Mouse (Mus musculus) adrenal gland, postnatal 10 days (tissue): ENCODE measurements around the gene Entr1. TPM values are rescaled to one million over a fixed set of nuclear protein-coding genes. Genes with fewer than 3 reads are reported as not detected.
"Not testable (repeated sequence)": the region's sequence is repeated elsewhere in the genome, so short reads cannot be mapped to it uniquely, and the experiment has no call there.

ENCODE experiments used
- DNase-seq: peaks from one replicate; pipeline ENCODE4 v3.0.0; 2021; ENCODE audit warnings: mixed read lengths
- total RNA-seq, 2 experiments: library from RNA; stranded (reverse); gene quantifications; 2 replicates each; pipeline ENCODE4 v1.2.3; 2021

The Entr1 gene
- total RNA-seq, 2 experiments from 2014 or later, result 76.5 to 78.7 TPM

DNA sequence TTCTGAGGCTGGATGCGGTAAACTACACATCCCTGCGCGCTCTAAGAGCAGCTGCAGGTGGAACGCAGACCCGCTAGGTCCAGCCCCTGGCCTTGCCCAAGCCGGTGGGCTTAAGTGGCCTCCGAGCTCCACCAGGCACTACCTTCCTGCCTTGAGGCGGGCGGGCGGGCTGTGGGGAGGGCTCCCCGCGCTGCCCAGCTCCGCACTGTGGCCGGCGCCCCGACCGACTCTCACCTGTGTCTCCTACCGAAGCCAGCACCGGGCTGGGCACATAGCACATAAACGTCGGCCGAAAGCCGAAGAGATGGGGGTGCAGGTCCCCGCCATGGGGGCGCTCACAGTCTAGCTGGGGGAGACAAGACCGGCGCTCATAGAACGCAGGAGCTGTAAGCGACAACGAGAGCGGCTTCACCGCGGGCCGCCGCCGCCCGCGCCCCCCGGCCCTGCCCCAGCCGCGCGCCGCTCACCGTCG, 398 bp downstream of the Entr1 start:
- DNase-seq, result peak; percentile 59

DNA sequence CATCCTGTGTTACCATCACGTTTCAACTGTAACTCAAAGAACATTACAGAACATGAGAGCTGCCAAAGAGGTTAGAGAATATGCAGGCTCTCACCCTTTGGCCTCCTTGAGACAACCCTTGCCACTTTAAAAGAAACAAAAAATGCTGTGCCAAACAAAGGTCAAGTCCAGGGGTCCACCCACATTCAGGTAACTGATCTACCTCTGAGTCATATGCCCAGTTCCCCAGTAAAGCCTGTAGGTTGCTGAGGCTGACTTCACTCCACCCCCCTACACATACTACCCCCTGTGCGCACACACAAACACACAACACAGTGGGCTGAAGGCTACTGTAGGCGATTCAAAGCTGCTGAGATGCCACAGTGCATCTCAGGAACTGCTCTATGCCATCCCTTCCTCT, 1.4 kb downstream of the Entr1 start:
- no peak for DNase-seq

DNA sequence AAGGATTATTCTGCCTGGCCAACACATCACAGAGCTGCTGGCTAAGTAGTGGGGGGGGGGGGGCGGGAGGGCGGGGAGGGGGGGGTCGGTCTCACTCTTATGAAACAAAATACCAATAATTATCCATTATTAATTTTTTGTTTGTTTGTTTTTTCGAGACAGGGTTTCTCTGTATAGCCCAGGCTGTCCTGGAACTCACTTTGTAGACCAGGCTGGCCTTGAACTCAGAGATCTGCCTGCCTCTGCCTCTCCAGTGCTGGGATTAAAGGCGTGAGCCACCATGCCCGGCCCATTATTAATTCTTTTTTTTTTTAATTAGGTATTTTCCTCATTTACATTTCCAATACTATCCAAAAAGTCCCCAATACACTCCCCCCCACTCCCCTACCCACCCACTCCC, 8.2 kb downstream of the Entr1 start:
- not testable (repeated sequence) for DNase-seq

DNA sequence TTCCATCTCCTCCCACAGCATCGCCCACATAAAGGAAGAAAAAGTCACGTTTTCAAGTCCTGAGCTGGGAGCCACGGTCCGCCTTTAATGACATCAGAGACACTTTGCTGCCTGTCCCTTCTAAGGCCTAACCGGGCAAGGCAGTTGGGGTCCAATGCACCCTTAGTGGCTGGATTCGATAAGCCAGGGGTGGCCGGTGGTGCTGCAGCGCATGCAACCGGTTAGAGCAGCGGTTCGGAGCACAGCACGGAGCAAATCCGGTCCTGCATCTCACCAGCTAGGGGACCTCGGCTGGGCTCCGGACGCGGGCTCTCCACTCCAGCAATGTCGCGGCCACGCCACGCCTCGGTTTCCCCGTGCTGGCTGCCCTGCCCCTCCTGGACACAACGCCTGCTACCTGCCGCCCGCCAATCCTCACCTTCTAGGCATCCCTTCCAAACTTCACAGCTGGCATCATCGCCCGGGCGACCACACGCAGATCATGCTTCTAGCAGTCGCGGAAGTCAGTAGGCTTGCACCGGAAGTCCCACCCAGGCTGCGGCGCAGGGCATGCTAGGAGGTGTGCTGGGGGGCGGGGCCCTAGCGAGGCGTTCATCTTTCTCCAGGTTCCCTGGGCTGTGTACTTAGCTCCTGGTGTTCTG, 8.9 kb downstream of the Entr1 start, which contains the start of gene Snapc4:
Snapc4 (minus strand) TSS at position 523 of the 641 bp plus-strand sequence.
- peak; percentile 91 for DNase-seq

DNA sequence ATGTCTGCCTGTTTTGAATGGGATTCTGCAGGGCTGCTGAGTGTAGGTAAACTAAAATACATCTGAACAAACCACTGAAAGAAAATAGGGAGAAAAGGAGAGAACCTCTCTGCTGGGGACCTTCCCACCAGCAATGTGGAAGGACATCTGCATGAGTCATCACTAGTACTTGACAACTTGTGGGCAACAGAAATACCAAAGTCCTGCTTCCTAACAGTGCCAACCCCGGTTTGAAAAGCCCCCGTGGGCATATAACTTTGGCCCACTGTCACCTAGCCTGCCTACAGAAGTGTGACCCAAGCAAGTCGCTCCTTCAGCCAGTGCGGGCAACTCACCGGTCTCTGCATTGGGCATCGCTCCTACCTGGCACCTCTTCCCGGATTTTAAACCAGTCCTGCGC, 16.7 kb downstream of the Entr1 start:
- no peak for DNase-seq

DNA sequence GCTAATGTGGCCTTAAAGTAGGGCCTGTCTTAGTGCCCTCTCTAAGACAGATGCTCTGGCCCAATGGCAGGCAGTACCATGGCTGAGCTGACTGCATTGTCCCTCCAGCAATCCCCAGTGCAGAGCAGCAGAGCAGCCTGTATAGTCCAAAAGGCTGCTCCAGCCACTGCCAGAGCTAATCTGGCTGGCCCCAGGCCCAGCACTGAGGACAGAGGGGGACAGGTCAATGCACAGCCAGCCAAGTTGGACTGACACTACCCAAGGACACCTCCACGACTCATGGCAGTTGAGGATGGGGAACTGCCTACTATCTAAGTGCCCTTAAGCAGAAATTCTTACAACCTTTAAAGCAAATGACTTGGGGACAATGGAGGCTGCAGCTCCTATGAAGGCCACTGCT, 20.5 kb downstream of the Entr1 start:
- peak; percentile 53 for DNase-seq

DNA sequence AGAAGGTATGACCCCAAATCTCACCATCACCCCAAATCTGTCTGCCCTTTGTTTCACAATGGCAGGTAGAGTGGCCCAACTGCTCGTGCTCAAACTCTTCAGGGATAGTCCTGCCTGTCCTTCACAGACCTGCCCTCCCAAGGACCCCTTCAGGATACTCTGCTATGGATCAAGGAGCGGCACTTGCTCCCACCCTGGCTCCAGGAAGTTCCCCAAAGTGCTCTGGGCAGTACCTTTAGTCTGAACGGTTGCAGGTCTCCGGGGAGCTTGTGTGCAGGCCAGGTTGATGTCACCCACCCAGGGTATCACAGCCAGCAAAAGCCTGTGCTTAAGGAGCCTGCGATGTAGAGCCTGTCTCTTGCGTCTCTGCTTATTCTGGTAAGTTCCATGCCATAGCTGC, 21.2 kb downstream of the Entr1 start:
- no peak for DNase-seq

DNA sequence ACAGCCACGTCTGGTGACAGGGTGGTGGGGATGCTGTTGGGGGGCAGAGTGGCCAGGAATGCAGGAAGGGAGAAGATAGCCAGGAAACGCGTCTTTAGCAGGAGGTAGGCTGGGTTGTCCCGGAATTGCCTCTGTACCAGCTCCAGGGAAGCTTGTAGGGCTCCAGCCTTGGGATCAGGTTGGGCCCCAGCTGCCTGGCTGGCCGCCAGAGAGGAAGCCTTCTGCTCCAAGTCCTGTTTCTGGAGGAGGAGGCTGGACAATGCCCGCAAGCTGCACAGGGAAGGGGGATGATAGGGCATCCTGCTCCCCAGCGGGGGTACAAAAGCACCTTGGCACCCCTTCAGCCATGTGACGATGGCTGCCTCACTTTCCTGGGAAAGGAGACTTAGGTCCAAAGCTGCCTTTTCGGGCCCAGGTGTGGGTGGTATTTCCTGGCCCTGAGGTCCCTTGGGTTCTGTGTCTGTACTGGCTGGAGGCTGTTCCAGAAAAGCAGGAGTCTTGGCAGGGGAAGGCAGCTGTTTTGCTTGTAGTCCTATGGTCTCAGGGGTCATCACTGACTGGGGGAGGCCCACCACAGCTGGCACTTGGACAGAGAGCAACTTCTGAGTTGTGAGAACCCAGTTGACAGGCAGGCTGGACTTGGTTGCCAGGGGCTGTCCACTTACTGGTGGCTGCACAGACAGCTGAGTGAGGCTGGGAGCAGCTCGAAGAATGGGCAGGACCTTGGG, 24.2 kb downstream of the Entr1 start:
- DNase-seq, result peak; percentile 90

DNA sequence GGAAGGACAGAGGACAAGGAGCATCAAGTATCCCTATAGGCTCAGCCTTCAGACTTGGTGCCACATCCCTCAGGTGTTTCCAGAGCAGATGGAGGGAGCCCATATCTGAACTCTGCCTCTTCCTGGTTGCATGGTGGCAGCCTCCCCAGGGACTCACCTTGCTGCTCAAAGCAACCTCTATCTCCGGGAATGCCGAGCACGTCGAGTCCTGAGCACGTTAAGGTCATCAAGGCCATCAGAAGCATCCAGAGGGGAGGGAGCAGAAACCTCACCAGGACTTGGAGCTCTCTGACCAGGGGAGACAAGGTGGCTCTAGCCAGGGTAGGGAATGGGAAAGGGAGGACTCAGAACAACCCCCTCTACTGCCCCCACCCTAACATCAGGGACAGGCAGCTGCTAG, 25.6 kb downstream of the Entr1 start:
- DNase-seq, result no peak

DNA sequence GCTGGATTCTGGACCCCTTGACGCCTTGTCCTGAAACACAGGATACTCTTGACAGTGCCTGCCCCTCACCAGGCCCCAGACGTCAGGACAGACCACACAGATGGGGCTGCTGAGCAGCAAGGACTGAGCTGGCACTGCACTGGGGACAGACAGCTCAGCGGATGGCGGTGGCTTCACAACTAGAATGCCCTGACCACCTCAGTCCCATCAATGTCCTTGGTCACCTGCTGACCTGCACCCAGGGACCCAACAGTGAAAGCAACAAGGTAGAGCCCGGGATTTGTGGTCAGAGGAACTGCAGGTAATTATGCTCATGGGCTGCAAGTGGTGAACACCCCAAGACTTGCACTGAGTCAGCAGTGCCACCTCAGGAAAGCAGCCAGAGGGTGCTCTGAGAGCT, 26.1 kb downstream of the Entr1 start:
- DNase-seq, result no peak

DNA sequence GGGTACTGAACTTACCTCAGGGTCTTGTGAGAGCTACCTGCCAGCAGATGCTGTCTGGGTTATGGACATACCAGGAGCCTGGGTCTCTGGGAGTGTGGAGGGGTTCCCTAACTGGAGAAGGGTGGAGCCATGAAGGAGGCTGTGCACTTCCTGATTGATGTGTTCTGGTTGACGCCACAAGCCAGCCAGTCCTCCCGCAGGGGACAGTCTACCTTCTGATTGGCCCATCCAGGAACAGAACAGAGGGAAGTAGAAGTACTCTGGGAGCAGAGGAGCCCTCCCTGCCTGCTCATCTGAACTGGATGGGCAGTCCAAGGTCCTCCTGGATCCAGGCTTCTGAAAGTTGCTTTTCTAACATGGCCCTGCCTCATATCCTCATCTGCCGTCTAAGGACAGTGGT, 28.3 kb downstream of the Entr1 start, which contains the start of gene Card9:
Card9 (minus strand) TSS at position 147 of the 400 bp plus-strand sequence.
- no peak for DNase-seq

DNA sequence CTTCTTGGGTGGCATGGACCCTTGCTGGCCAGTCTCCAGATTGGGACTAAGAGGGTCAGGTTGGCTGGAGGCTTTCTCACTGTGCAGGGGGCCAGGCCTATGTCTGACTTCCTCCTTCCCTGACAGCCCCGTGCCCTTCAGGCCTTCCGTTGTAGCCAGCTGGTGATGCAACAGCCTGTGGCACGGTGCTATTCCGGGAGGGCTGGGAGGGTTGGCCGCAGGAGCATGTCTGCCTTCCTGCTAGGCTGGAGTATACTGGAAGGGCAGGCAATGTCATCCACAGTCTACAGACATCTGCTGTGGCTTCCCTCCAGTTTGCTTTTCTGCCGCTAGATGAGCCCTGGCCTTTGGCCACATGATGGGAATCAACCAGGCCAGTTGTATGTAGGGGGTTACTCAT, 29.1 kb downstream of the Entr1 start:
- no peak for DNase-seq

DNA sequence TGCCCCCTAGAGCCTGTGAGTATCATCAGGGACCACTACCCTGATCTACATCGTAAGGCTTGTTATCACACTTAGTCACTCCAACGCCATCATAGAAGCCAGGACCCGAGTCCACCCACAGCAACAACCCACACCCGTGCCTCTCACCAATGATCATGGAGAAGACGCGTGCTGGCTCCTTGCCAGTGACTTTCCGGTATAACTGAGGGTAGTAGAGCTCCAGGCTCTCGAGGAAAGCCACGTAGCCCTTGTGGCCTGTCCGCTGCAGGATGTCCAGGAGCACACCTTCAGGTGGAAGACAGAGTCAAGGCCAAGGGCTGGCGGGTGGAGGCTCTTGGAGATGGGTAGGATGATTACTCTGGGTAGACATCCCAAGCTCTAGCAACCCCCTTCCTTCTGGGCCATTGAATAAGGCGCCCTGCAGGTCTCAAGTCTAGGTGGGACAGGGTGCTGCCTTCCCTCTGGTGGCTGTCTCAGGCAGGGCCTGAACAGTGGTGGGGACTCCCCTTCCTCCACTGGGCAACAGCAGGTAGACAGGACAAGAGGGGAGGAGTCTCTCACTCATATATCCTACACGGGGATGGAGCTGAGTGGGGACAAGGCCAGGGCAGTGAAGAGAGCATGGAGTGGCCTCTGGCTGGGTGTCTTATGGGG, 30.3 kb downstream of the Entr1 start:
- no peak for DNase-seq

DNA sequence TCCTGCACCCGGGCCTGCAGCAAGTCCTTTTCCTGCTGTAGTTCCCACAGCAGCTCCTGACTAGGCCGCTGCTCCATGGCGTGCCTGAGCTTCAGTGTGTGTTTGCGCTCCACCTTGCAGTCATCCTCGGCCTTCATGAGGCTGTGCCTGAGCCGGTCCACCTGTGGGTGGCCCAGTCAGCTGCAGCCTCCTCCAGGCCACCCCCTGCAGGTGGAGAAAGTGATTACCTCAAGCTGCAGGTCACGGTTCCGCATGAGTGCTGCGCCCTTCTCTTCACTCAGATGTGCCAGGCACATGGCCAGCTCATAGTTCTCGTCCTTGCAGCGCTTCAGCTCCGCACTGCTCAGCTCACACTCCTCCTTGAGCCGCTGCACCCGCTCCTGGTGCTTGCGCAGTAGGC, 31.6 kb downstream of the Entr1 start:
- no peak for DNase-seq

DNA sequence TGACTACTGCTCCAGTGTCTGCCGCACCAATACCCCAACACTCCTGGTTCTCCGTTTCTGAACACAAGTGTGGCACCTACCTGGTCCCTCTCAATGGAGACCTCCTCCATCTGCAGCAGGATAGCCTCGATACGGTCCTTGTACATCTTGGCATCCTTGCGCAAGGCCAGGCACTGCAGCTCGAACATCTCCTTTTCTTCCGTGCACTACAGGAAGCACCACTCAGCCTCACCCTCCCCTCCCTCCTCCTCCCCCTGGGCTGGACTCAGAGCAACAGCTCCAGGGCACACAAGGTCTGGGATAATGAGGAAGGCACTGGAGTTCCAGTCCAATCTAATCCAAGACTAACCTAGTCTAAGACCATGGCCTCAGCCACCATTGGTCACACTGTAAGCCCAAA, 32.4 kb downstream of the Entr1 start:
- DNase-seq, result no peak

DNA sequence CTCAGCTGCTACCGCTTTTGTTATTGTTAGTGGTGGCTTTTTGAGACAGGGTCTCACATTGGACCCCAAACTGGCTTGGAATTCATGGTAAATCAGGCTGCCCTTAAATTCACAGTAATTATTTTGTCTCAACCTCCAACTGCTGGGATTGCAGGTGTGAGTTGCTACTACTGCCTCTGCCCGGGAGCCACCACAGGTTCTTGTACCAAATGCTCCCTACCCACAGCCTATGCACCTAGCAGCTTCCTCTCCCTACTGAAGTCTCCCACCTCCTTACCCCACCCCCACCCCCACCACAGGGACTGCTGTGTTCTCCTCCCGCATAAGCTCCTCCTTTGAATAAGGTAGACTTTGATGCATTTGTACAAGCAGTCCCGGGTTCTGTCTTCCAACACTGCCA, 32.9 kb downstream of the Entr1 start:
- DNase-seq, result no peak

DNA sequence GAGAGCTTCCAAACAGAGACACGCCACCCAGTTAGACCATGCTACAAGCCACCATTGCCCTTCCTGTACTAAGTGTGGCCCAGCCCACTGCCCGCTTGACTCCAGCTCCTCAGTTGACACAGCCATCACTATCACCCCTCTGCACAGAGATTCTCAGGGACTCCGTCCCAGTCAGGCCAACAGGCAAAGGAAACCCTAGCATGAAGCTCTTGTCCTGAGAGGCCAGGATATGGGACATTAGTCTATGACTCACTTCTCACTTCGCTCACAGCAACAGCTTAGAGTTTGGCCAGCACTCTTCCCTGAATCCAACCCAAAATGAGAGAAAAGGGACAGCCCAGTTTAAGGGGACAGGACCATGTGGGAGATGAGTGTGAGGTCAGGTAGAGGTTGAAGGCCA, 34.7 kb downstream of the Entr1 start:
- no peak for DNase-seq

DNA sequence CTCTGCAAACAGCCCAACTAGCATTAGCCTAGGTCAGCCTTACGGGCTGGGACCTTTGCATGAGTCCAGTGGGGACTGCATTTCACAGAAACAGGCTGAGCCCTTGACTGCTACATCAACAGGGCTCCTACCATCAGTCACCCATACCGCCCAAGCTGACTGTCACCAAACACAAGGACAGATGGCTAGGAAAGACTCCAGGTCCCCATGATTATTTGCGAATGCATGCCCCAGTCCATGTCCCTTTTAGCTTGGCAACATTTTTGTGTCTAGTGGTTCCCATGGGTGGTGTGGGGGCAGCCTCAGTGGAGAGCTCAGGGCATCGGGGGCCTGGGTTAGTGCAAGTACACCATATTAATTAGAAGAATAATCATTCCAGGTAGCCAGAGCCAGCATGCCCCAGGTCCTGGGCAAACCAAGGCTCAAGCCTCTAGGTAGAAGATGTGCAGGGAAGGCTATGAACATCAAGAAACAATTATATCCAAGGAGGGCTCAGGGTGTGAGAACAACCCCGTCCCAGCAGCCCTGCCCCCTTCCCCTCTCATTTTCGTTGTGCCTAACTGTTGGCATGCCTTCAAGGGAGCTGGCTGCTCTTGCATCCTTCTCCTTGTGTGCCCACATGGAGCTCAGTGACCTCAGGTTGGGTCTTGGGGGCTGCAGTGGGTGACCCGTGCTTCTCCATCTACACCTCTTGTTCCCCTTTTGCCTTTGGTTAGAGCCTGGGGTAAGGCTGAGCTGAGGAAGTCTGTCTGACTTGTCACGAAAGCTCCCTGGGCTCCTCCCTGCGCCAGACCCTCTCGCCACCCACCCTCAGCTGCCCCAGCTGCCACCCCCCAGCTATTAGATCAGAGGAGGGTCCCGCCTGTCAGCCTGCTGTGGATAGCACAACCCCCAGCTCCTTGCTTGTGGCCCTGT, 35.8 kb downstream of the Entr1 start:
- DNase-seq, result no peak

DNA sequence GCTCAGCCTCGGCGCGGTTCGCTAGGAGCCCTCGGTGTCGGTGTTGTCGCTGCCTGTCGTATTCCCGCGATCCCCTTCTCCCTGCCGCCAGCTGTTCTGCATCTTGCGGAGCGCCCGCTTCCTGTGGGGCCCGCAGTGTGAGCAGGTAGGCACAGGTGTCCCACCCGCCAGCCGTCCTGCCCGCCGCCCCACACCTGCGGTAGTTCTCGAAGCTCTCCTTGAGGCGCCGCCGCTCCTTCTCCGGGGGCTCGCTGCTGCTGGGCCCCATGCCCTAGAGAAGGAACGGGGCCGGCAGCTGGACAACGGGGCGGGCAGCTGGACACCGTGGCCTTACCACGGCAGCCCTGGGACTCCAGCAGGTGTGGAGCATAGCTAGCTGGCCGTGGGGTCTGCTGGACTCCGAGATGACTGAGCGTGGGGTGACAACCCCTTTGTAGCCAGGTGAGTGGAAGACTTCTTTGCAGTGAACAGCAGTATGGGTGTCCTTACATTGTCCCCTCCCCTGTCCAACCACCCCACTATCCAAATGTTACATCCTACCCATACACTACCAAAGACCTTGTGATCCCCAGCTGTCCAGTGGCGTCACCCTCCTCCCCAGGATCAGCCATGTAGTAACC, 36.7 kb downstream of the Entr1 start:
- peak; percentile 56 for DNase-seq

DNA sequence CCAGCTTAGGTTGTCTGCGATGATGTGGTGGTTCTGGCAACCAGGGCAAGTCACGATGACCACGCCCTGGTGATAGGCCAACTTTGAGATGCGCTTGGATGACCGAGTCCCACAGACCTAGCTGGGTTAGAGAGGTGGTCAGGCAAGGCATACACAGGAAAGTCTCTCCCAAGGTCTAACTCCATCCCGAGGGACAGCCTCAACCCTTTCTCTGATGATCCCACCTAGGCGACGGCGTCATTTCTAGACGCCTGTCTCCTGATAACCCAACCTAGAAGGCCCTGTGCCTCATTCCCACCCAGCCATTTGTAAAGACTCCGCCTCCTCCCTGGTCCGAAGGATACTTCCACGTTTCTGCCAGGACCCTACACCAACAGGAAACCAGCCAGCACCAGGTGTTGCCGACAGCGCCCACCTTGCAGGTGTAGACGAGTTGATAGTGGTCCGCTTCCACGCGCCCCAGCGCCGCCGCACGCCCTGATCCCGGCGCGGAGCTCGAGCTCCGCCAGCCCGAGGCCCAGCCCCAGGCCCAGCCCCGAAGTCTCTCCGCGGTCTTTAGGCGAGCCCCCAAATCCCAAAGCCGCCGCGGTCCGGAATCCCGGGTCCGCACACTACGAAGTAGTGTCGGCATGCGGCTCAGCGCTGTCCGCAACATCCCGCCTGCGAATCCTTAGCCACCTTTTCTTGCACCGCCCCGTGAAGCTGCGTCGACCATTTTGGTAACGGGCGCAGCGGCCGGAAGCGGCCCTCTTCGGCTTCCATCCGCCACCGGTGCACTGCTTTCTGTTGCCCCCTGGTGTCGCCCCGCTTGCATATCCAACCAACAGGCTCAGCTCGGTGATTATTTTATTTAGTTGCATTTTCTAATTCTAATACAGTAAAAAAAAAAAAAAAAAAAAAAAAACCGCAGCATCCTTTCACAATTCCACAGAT, 37.5 kb downstream of the Entr1 start, which contains the start of gene Dnlz:
Dnlz (minus strand) TSS at position 753 of the 933 bp plus-strand sequence.
- DNase-seq, result peak; percentile 96
